Mouse (Mus musculus): Measurements from ENCODE around the gene Cox8b. TPM values are rescaled to one million over a fixed set of nuclear protein-coding genes. Genes with fewer than 3 reads are reported as not detected.
A peak's percentile ranks its signal among the peaks of the same experiment; 100 is the strongest.

The Cox8b gene
- polyA plus RNA-seq, 1 experiment from 2014 or later, result 13.1 TPM

DNA sequence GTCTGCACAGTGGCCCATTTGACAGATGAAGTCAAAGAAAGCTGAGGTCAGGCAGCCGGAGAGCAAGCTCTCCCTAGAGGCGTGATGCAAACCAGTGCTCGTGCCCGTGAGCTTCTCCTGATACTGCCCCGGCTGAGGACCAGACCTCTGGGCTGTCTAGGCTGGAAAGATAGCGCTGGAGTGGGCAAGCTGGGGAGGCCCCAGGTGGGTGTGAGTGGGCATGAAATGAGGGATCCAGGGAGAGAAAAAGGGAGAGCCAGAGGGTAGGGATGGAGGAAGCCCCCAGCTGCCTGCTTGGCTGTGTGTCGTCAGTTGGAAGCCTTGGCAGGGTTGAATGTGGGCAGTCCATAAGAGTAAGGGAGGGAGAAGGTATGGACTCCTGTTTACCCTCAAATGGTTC, 44.0 kb upstream of the Cox8b start:
- Histone ChIP-seq H3K9me3 (ENCODE audit: low read length) (no peaks in the 10 kb centered on the region), H3K9ac (replicated peaks; ENCODE audit: low read depth) (no peak overlapping the region), H3K36me3 (ENCODE audit: insufficient read depth, low read length) (peaks cover 20% of the 10 kb centered on the region; the same call in 1 of the 2 replicates), H3K4me1 (ENCODE audit: insufficient read depth, low read depth, low read length) (peaks cover 13% of the 10 kb centered on the region; the same call in 1 of the 2 replicates), H3K4me2 (replicated peaks; ENCODE audit: low read depth, low read length) (no peak overlapping the region), H3K27ac (ENCODE audit: low read length) (no peak overlapping the region), H3K27me3 (replicated peaks; ENCODE audit: insufficient read depth, low read length) (no peaks in the 10 kb centered on the region), H3K4me3 (ENCODE audit: low read depth, low read length) (no peak overlapping the region)
- WGBS, result 90% methylated on average over 7 of the region's 7 CpGs
- no peak for DNase-seq (ENCODE audit: low spot score)
- ATAC-seq, result no peak
- TF ChIP-seq EP300 (IDR thresholded peaks at IDR 0.05) (no peak), CTCF (IDR thresholded peaks at IDR 0.05) (no peak)

DNA sequence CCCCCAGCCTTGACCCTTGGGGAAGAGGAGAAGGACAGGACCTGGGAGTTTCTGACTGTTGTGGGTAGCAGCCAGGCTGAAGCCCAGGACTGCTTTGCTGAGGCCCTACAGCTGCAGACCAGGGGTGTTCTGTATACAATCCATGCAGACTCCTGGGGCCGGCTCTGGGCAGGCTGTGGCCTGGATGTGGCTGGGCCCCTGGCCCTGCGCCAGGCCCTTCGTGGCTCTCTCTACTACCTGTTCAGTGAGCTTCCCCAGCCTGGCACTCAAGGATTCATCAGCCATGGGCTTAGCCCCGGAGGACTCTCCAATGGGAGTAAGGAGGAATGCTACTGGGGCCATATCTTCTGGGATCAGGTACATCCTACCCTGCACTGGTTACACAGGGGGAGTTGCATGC, 43.1 kb upstream of the Cox8b start:
- WGBS, result 56% methylated on average over 4 of the region's 4 CpGs
- no peak overlapping the region for H3K4me3 ChIP-seq (ENCODE audit: low read depth, low read length)
- no peak for ATAC-seq

DNA sequence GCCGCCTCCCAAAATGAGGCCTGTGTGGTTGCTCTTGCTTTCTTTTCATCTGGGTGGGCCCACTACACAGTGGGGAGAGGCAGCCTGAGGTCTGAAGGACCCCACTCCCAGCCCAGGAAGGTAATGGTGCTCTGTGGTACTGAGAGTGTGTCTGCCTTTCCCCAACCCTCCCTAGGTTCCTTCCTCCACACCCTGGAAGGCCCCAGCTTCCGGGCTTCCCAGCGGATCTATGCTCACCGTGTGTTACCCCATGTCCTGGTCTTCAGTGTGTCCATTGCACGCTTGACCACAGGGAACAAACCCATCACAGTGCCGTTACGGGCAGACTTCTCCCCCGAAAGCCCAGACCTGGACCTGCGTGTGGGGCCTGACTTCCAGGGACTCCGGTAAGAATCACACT, 42.6 kb upstream of the Cox8b start:
- DNase-seq (ENCODE audit: low spot score) (no peak), ATAC-seq (no peak)
- 81% methylated on average over 10 of the region's 10 CpGs for WGBS
- no peaks in the 10 kb centered on the region for H3K9me3 ChIP-seq (ENCODE audit: low read length)
- no peak overlapping the region; the same call in 1 of the 2 replicates for H3K9ac ChIP-seq (replicated peaks; ENCODE audit: low read depth)
- peak overlapping the region; percentile 57; the same call in 1 of the 2 replicates for H3K4me2 ChIP-seq (replicated peaks; ENCODE audit: low read depth, low read length)
- no peak for TF ChIP-seq EP300 (IDR thresholded peaks at IDR 0.05)
- TF ChIP-seq CTCF (IDR thresholded peaks at IDR 0.05), result no peak
- H3K27ac ChIP-seq (ENCODE audit: low read length), result peak overlapping the region; percentile 93
- peaks cover 13% of the 10 kb centered on the region; the same call in 1 of the 2 replicates for H3K36me3 ChIP-seq (ENCODE audit: insufficient read depth, low read length)
- H3K4me3 ChIP-seq (ENCODE audit: low read depth, low read length), result no peak overlapping the region
- H3K4me1 ChIP-seq (ENCODE audit: insufficient read depth, low read depth, low read length), result peaks cover 13% of the 10 kb centered on the region; the same call in 1 of the 2 replicates
- H3K27me3 ChIP-seq (replicated peaks; ENCODE audit: insufficient read depth, low read length), result no peaks in the 10 kb centered on the region

More for the DNA sequence above, 43.1 kb upstream of the Cox8b start:
- H3K27me3 ChIP-seq (replicated peaks; ENCODE audit: insufficient read depth, low read length), result no peaks in the 10 kb centered on the region
- H3K4me1 ChIP-seq (ENCODE audit: insufficient read depth, low read depth, low read length), result peaks cover 13% of the 10 kb centered on the region; the same call in 1 of the 2 replicates
- H3K27ac ChIP-seq (ENCODE audit: low read length), result peak overlapping the region; percentile 93; the same call in 1 of the 2 replicates
- H3K36me3 ChIP-seq (ENCODE audit: insufficient read depth, low read length), result peaks cover 18% of the 10 kb centered on the region; the same call in 1 of the 2 replicates
- H3K9ac ChIP-seq (replicated peaks; ENCODE audit: low read depth), result no peak overlapping the region
- no peaks in the 10 kb centered on the region for H3K9me3 ChIP-seq (ENCODE audit: low read length)
- H3K4me2 ChIP-seq (replicated peaks; ENCODE audit: low read depth, low read length), result no peak overlapping the region
- no peak for TF ChIP-seq CTCF (IDR thresholded peaks at IDR 0.05)
- TF ChIP-seq EP300 (IDR thresholded peaks at IDR 0.05), result no peak
- DNase-seq (ENCODE audit: low spot score), result peak; percentile 11

DNA sequence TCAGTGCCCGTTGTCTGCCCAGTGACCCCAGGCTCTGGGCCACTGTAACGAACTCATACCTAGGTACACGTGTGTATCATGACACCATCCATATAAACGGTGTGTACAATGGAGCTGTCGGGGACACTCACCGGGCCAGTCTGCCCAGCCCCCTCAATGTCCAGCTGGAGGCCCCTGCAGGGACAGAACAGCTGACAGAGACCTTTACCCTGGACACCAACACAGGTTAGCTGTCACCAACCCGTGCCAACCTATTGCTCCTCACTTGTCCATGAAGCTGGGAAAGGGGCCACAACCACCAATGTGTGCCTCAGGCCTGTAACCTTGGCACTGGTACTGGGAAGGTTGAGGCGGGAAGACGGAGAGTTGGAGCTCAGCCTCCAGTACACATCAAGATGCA, 42.1 kb upstream of the Cox8b start:
- Histone ChIP-seq H3K9me3 (ENCODE audit: low read length) (no peaks in the 10 kb centered on the region), H3K4me3 (ENCODE audit: low read depth, low read length) (peak overlapping the region; percentile 51; the same call in 1 of the 2 replicates), H3K9ac (replicated peaks; ENCODE audit: low read depth) (peak overlapping the region; percentile 43), H3K4me1 (ENCODE audit: insufficient read depth, low read depth, low read length) (peaks cover 13% of the 10 kb centered on the region; the same call in 1 of the 2 replicates), H3K27ac (ENCODE audit: low read length) (peak overlapping the region; percentile 93), H3K27me3 (replicated peaks; ENCODE audit: insufficient read depth, low read length) (no peaks in the 10 kb centered on the region), H3K36me3 (ENCODE audit: insufficient read depth, low read length) (peaks cover 13% of the 10 kb centered on the region; the same call in 1 of the 2 replicates), H3K4me2 (replicated peaks; ENCODE audit: low read depth, low read length) (peak overlapping the region; percentile 57)
- ATAC-seq (no peak), DNase-seq (ENCODE audit: low spot score) (peak; percentile 41)
- 35% methylated on average over 9 of the region's 9 CpGs for whole genome bisulfite sequencing
- TF ChIP-seq EP300 (IDR thresholded peaks at IDR 0.05) (no peak), CTCF (IDR thresholded peaks at IDR 0.05) (no peak)

DNA sequence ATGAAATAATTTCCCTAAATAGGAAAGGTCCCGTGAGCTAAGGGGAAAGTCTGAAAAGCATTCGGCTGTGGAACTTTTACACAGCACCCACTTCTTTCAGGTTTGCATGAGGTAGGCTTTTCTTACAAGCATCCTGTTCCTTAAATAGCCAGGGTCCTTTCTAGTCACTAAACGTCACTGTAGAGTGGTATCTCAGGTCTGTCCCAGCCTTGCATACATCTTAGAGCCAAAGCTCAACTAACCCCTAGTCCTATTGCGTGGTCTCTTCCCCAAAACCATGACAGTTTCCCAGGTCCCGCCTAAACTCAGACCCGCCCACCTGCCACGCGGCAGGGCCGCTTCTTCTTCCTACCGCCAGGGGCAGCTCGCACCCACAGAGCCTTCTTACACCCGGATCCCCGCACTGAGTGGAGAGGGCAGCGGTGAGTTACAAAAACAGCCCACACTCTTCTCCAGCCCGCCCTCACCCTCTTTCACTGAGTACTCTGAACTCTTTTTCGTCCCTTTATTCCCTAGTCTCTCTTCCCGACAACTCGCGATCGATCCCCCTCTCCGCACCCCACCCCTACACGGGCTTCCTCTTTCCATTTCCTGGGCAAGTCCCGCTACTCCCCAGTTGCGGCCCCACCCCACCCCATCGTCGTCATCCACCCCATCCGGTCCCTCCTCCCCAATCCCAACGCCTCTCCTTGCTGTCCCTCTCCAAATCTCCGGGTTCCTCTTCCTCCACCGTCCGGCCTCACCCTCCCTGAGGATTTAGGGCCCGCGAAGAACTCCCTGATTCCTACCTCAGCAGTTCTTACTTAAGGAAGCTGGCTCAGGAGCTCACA, 41.2 kb upstream of the Cox8b start, which contains the start of gene Pgghg:
Gene Pgghg, plus strand, starts transcription at position 170 of the 830 bp plus-strand sequence.
- peak within 1 kb of the TSS; percentile 43 for H3K9ac ChIP-seq (replicated peaks; ENCODE audit: low read depth)

DNA sequence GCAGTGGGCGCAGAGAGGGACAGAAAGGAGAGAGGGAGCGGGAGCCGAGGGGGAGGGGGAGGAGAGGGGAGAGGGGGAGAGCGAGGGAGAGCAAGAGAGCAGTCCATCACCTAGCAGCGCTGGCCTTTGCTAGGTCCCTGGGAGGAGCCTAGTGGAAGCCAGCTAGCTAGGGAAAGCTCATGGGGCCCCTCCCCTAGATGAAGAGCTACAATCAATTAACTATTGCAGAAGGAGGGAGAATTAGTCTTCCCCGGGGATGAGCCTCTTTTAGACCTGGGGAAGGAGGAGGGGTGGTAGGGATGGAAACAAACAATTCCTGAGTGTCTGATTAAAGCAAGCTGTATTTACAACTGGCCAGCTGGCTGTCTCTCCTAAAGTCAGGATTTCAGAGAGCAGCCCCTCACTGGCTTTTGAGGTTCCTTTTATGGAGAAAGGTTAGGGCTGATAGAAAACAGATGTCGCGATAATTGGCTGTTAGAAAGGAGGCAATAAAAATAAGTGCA, 39.5 kb upstream of the Cox8b start:
- 14% methylated on average over 8 of the region's 8 CpGs for WGBS
- no peaks in the 10 kb centered on the region for H3K36me3 ChIP-seq (ENCODE audit: insufficient read depth, low read length)
- TF ChIP-seq CTCF (IDR thresholded peaks at IDR 0.05) (no peak), EP300 (IDR thresholded peaks at IDR 0.05) (peak; percentile 39; the same call in 1 of the 2 replicates)
- peaks cover 13% of the 10 kb centered on the region; the same call in 1 of the 2 replicates for H3K4me1 ChIP-seq (ENCODE audit: insufficient read depth, low read depth, low read length)
- H3K4me3 ChIP-seq (ENCODE audit: low read depth, low read length), result no peak overlapping the region
- no peak overlapping the region for H3K9ac ChIP-seq (replicated peaks; ENCODE audit: low read depth)
- ATAC-seq (peak; percentile 59), DNase-seq (ENCODE audit: low spot score) (peak; percentile 93)
- H3K27me3 ChIP-seq (replicated peaks; ENCODE audit: insufficient read depth, low read length), result no peaks in the 10 kb centered on the region; the same call in 1 of the 2 replicates
- H3K9me3 ChIP-seq (ENCODE audit: low read length), result no peaks in the 10 kb centered on the region
- H3K4me2 ChIP-seq (replicated peaks; ENCODE audit: low read depth, low read length), result 0 out of 2 replicates have a peak overlapping the region, but pooled peaks have one; percentile 22
- H3K27ac ChIP-seq (ENCODE audit: low read length), result peak overlapping the region; percentile 34

More for the DNA sequence above, 41.2 kb upstream of the Cox8b start, which contains the start of gene Pgghg:
- Histone ChIP-seq H3K4me2 (replicated peaks; ENCODE audit: low read depth, low read length) (peak within 1 kb of the TSS; percentile 57), H3K9me3 (ENCODE audit: low read length) (no peaks in the 10 kb centered on the region), H3K4me3 (ENCODE audit: low read depth, low read length) (peak within 1 kb of the TSS; percentile 51), H3K36me3 (ENCODE audit: insufficient read depth, low read length) (peaks cover 13% of the 10 kb centered on the region; the same call in 1 of the 2 replicates), H3K27me3 (replicated peaks; ENCODE audit: insufficient read depth, low read length) (no peaks in the 10 kb centered on the region; the same call in 1 of the 2 replicates), H3K27ac (ENCODE audit: low read length) (peak within 1 kb of the TSS; percentile 93), H3K4me1 (ENCODE audit: insufficient read depth, low read depth, low read length) (peaks cover 13% of the 10 kb centered on the region; the same call in 1 of the 2 replicates)
- TF ChIP-seq EP300 (IDR thresholded peaks at IDR 0.05) (peak; percentile 71), CTCF (IDR thresholded peaks at IDR 0.05) (peak; percentile 95)
- DNase-seq (ENCODE audit: low spot score), result peak; percentile 96
- 2% methylated on average over 30 of the region's 33 CpGs for WGBS
- peak; percentile 84 for ATAC-seq
